ENCODE assay signal across 13 mouse cellular contexts in genomic region chr7:46098221-46098918, GRCm38 (mm10). TPM values are rescaled to one million over a fixed set of nuclear protein-coding genes. Genes with fewer than 3 reads are reported as not detected.
DNase-seq lines count a peak whose midpoint lies in the region; ATAC-seq lines count a peak whose summit lies in the region.
"Had no signal": no experiment of that assay in that cellular context is flagged by ENCODE, and none has a peak within 500 bp of the region (broad histone marks: within the 10 kb centered on the region; RNA-seq: fewer than 3 reads in every experiment).

No protein-coding gene starts in this region.

- H3K4me2 ChIP-seq in hindbrain, embryonic 14.5 days (replicated peaks), result peak overlapping the region; percentile 12; the same call in 1 of the 2 replicates
- H3K4me2 ChIP-seq: liver, embryonic 15.5 days; midbrain, embryonic 15.5 days had no signal

- H3K4me3 ChIP-seq in hindbrain, embryonic 14.5 days (replicated peaks; ENCODE audit: low read length), result no peak overlapping the region
- no peak overlapping the region for H3K4me3 ChIP-seq in hindbrain, embryonic 10.5 days
- no peak overlapping the region for H3K4me3 ChIP-seq in limb, embryonic 10.5 days
- H3K4me3 ChIP-seq: liver, embryonic 15.5 days; midbrain, embryonic 15.5 days had no signal

- H3K36me3 ChIP-seq in hindbrain, embryonic 14.5 days (replicated peaks; ENCODE audit: control insufficient read depth, insufficient read depth), result no peaks in the 10 kb centered on the region
- H3K36me3 ChIP-seq in hindbrain, embryonic 10.5 days, result no peaks in the 10 kb centered on the region
- H3K36me3 ChIP-seq in limb, embryonic 10.5 days, result no peaks in the 10 kb centered on the region
- H3K36me3 ChIP-seq: liver, embryonic 15.5 days; midbrain, embryonic 15.5 days had no signal

- no peaks in the 10 kb centered on the region; the same call in 1 of the 2 replicates for H3K4me1 ChIP-seq in hindbrain, embryonic 14.5 days (replicated peaks; ENCODE audit: control insufficient read depth, insufficient read depth, low read length)
- H3K4me1 ChIP-seq in hindbrain, embryonic 10.5 days (replicated peaks), result peaks cover 19% of the 10 kb centered on the region
- peaks cover 8% of the 10 kb centered on the region for H3K4me1 ChIP-seq in limb, embryonic 10.5 days

- intact Hi-C loops in heart, postnatal 36 days (cut with DNase I), result loop anchor here (2.0 to 10.0 kb wide), 3 partner anchors 36 to 276 kb away; partner anchors contain the start of gene Myod1

- 0 out of 2 replicates have a peak overlapping the region, but pooled peaks have one; percentile 28 for H3K9ac ChIP-seq in hindbrain, embryonic 14.5 days
- H3K9ac ChIP-seq: liver, embryonic 15.5 days; midbrain, embryonic 15.5 days had no signal

- H3K9me3 ChIP-seq in hindbrain, embryonic 14.5 days (ENCODE audit: control insufficient read depth, low read length), result no peaks in the 10 kb centered on the region
- H3K9me3 ChIP-seq in hindbrain, embryonic 10.5 days, result no peaks in the 10 kb centered on the region
- no peaks in the 10 kb centered on the region for H3K9me3 ChIP-seq in limb, embryonic 10.5 days (replicated peaks)
- H3K9me3 ChIP-seq: liver, embryonic 15.5 days; midbrain, embryonic 15.5 days had no signal

- no peaks in the 10 kb centered on the region for H3K27me3 ChIP-seq in hindbrain, embryonic 14.5 days (ENCODE audit: control insufficient read depth, insufficient read depth, low read length)
- peaks cover 46% of the 10 kb centered on the region for H3K27me3 ChIP-seq in hindbrain, embryonic 10.5 days (ENCODE audit: insufficient read depth, poor library complexity, severe bottlenecking)
- H3K27me3 ChIP-seq in limb, embryonic 10.5 days (ENCODE audit: low read depth, poor library complexity, severe bottlenecking), result peaks cover 69% of the 10 kb centered on the region

- no peak for ATAC-seq in hindbrain, embryonic 14.5 days (ENCODE audit: low FRiP score)
- ATAC-seq: midbrain, embryonic 15.5 days had no signal

- DNase-seq in hindbrain, embryonic 14.5 days (ENCODE audit: low spot score), result no peak
- DNase-seq in hindbrain, embryonic 10.5 days (ENCODE audit: low spot score), result no peak
- peak; percentile 74 for DNase-seq in cerebellum, adult 9-11 months
- peak; percentile 38 for DNase-seq in gastrocnemius, postnatal 10 days
- DNase-seq in heart, postnatal 36 days, result peak; percentile 43 to 67
- no peak for DNase-seq in limb, embryonic 10.5 days (ENCODE audit: low spot score)
- no peak for DNase-seq in urinary bladder, postnatal 10 days (ENCODE audit: low spot score)
- no peak for DNase-seq in adrenal gland, adult (ENCODE audit: inconsistent age in 2 of 2, low spot score in 1 of 2)
- DNase-seq: adrenal gland, postnatal 10 days; retina, postnatal 1 day; thymus, postnatal 4 days had no signal

- H3K27ac ChIP-seq in hindbrain, embryonic 14.5 days, result no peak overlapping the region
- H3K27ac ChIP-seq in hindbrain, embryonic 10.5 days, result no peak overlapping the region
- no peak overlapping the region for H3K27ac ChIP-seq in limb, embryonic 10.5 days
- H3K27ac ChIP-seq: liver, embryonic 15.5 days; midbrain, embryonic 15.5 days had no signal

- 87% methylated on average over 19 of the region's 19 CpGs for WGBS in hindbrain, embryonic 14.5 days
- WGBS in hindbrain, embryonic 10.5 days, result 87% methylated on average over 19 of the region's 19 CpGs
- 85% methylated on average over 19 of the region's 19 CpGs for WGBS in limb, embryonic 10.5 days

RNA-seq across cellular contexts. Expression of gene Kcnj11, which starts 2.2 kb away (rescaled TPM):
- polyA plus RNA-seq in hindbrain, embryonic 14.5 days (2014; fragmentation: Nextera tagmentation; extraction: Ambion mirVana), result 1.2 and 1.5 TPM in 2 replicates
- 0.22 and 0.48 TPM in 2 replicates for polyA plus RNA-seq in hindbrain, embryonic 10.5 days (2016; fragmentation: Nextera tagmentation; extraction: Ambion mirVana)
- 10 to 100 TPM; 55.7 to 65.0 TPM for total RNA-seq in gastrocnemius, postnatal 10 days (2021)
- total RNA-seq in heart, postnatal 36 days (2021), result 10 to 100 TPM; 98.3 to 99.6 TPM
- polyA plus RNA-seq in limb, embryonic 10.5 days (2016; fragmentation: Nextera tagmentation; extraction: Ambion mirVana), result 0.06 and 0.13 TPM in 2 replicates

Comparison
In these comparisons a context has a peak if more than half of its experiments do, and no peak if none do; other contexts are left out.
1. DNase-seq: peak in cerebellum, adult 9-11 months (single experiment), gastrocnemius, postnatal 10 days (single experiment) and heart, postnatal 36 days (2 of 2); none in hindbrain, embryonic 14.5 days (single experiment), hindbrain, embryonic 10.5 days (single experiment), limb, embryonic 10.5 days (single experiment), urinary bladder, postnatal 10 days (single experiment) and adrenal gland, adult (0 of 2).